Mouse (Mus musculus): ENCODE measurements at regions not wholly inside any gene's neighbourhood (a gene's known extent, or its start where the extent isn't known, plus 50 kb on each side); places are given as distances from the start of the nearest gene placed in this dataset.
"Not testable (repeated sequence)": the region's sequence is repeated elsewhere in the genome, so short reads cannot be mapped to it uniquely, and the experiment has no call there.

DNA sequence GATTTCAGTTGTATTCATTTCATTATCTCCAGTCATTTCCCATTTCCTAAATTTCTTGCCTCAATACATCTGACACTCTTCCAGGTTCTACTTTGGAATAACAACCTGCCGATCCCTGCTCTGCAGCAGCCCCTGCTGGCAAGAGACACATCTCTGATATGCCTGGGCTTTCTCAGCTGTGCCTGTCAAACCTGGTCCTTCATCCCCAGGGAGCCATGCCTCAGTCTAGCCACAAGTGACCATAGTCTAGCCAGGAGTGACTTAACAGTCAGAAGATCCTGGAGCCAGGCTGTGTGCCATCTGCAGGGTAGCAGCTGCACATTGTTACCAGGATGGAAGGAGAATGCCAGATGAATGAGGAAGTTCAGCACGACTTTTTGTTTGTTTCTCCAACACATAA, 833.2 kb downstream of the Diaph3 start:
- no peak for DNase-seq

DNA sequence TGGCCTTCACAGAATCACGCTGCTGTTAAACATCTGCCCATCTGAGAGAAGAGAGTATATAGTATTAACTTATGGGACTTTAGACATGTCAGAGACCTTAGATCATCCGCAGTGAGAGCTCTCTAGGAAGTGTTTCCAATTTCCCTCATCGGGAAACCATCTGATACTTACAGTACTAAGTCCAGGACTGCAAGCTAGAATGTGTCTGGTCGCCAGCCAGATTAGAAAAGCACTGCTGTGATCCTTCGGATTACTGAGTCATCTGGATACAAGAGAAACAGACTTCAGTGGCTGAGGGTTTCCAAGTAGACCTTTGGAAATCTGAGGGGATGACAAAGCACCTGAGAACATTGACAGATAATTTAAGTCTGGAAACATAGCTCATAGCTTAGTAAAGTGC, 839.4 kb downstream of the Diaph3 start:
- DNase-seq, result no peak

DNA sequence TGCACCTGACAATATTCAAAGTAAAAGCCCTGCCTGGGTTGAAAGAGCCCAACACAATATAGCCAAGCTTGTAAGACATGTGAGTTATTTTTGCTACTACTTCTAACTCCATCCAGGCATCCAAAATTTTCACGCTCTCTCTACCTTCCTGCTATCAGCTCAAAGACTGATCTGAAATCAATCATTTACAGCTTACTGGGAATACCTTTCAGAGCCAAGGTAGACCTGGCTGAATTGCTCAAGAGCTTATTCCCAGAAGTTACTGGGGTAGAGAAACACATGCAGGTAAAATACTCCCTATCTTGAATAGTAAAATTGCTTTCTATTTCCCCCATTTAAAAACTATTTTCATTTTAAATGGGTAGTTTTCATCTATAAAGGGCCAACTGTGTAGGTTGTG, 840.2 kb downstream of the Diaph3 start:
- DNase-seq, result no peak

DNA sequence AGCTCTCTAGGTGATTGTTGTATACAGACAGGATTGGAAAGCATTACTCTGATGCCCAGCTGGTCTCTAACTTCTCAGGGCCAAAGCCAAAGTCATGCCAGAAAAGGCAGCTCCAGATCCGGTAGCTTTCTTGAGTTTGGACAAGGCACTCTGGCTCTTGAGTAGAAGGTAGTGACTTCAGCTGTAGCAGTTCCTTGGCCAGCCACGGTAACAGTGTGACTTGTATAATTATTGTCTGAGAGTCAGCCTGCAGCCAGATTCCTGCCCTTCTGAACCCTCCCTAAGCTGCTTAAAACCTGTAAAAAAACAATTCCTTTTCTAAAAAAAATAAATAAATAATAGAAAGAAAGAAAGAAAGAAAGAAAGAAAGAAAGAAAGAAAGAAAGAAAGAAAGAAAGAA, 843.0 kb downstream of the Diaph3 start:
- DNase-seq, result no peak

DNA sequence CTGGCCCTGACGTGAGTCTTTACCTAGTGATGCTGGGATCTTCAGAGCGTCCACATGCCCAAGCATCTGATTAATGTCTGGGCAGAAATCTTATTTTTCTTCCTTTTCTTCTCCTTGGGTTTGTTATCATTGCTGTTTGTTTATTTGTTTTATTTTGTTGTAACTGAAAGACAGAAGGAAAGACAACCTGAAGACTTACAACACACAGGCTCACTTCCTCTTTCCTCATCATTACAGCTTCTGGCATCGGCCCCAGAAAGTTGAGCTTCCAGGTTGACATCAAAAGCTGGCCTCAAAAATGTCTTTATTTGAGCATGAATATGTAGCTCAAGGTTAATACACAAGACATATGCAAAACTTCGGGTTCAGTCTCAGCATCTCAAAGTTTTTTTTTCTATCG, 846.4 kb downstream of the Diaph3 start:
- not testable (repeated sequence) for DNase-seq

DNA sequence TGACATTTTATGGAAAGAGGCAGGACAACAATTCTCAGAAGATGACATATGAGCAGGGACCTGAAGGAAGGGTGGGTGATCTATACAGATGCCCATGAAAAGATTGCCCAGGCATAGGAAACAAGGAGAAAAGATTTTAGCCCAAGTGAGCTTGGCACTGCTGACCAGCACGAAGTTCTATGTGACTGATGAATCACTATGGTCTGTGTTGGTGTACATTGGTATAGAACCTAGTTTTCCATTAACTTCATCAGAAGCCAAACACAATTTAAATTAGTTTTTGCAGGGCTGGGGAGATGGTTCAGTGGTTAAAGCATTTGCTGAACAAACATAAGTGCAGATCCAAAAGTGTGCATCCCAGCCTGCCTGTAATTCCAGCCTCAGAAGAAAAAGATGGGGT, 847.2 kb downstream of the Diaph3 start:
- DNase-seq, result no peak

DNA sequence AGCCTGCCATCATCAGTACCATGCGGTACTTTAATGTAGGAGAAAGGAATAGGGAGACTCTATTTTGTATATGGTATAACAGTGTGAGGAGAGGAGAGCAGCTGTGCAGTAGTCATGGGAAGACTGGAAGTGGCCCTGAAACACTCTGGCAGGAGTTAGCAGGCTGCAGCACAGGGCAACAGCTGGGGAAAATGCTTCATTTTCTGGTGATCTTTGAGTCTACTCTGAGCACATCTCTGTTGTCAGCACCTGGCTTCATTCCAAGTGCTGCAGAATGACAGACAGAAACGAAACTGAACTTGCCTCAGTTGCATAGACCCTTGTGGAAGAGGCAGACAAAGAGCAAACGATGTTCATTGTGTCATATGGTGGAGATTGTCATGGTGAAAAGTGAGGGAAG, 847.7 kb downstream of the Diaph3 start:
- DNase-seq, result no peak

DNA sequence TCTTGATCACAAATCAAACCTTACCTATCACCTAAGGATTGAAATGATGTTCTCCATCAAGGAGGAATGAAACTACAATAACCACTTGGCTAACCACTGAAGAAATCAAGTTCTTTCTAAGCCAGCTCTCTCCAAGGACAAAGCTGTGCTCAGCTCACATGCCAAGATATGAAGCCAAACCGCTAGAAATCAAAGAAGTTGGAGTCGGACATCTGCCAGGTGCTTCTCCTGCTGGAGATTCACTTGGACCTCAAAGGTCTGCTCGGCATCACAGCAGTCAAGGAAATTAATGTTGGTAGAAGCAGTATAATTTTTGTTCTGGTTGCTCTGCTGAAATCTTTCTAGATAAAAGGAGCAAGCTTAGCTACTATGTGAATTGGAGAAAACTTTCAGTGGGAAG, 850.5 kb downstream of the Diaph3 start:
- no peak for DNase-seq

DNA sequence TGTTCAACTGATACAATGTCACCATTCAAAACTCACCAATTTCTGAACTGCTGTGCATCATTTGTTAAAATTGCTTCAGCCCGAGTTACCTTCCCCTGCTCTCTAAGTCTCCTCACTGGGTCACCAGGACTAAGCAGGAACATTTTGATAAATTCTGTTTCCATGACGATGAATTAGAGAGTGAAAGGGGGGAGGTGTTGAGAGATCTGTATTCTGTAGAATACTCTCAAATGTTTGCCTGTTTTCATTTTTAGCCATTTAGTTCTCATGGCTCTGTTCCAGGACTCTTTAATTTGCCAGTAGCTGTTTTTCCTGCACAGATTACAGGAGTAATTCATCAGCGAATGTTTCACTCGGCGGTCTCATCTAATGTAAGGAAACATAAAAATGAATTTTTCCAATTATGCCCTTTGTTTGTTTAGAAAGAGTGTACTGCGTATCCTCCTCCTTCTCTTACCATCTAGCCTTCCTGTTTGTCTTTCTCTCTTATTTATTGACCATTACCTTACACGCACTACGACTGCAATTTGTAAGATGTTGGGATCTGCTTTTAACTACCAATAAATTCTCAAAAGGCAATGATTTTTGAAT, 879.3 kb downstream of the Diaph3 start:
- DNase-seq, result no peak

DNA sequence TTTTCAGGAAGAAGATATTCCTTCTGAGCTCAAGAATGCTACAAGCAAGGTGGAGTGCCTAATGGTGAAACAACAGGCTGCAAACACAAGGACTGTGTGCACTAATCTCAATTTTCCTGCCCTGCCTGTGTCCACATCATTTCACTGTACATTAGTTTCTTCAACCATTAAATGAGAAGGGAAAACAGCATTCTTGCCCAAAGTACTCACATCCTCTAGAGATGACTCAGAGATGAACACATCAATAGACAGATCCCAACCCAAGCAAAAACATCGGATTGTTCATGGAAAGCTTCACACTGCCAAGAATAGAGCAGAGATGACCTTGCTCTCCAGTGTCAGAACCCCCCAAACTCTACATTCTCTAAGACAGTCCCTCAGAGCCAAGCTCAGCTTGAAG, 886.8 kb downstream of the Diaph3 start:
- no peak for DNase-seq

DNA sequence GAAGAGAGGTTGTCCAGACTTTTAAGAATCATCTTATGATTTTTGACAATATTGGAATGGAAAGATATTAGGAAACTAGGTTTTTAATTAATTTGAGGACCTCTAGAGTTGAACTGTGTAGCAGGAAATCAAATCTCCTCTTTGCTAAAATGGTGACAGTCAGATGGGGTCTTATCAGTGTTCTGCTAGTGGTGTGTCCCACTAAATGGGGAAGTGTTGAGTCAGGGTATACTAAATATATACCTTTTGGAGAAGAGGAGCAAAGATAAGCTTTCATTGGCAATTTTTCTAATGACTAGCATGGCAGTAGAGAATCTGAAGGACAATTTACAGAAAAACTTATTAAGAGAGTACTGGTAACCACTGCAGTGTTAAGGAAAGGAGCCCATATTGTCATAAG, 889.4 kb downstream of the Diaph3 start:
- DNase-seq, result no peak

DNA sequence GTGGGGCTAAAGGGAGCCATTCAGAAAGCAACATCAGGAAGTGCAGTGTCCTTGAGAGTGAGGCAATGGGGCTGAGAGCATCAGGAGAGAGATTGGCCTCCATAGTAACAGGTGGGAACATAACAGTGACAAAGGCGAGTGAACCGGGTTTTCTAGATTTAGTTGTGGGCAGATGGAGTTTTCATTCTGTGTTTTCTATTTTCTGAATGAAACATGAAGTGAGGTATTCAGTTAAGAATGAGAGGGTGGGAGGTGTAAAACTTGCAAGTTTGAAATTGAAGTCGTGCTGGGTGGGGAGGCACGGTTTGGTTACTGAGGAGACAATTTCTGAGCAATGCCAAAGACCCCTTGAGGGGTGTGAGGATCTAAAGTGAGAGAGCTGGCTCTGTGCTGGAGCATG, 893.3 kb downstream of the Diaph3 start:
- DNase-seq, result no peak

DNA sequence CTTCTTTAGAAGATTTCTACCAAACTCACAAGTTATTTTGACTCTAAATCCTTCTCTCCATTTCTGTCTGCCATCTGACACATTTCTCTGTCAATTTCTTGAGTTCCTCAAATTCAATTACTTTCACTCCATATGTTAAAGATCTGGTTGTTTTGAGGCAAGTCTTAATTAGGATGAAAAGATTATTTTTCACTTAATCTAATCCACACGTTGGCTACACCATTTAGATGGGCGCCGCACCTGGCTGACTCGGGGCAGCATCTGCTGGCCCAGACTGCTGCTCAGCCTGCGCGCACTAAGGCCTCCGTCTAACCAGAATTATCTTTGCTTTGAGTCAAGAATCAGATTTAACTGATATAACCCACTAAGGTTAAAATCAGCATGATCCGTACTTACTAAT, 894.3 kb downstream of the Diaph3 start:
- DNase-seq, result no peak

DNA sequence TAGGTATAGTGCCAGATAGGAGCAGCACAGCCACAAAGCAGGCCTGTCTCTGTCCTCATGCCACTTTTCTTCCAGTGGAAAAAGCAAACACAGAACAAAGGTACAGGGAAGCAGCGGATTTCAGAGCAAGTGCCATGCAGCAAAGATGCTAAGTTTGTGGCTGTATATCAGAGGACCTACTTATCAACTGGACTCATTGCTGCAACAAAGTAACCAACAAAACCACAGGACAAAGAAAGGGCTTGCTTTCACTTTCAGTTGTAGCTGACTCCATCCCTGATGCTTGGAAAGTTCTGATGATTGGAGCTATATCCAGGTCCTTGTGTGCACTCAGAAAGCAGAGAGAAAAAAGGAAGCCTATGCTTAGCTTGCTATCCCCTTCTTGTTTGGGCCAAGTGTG, 897.4 kb downstream of the Diaph3 start:
- no peak for DNase-seq

DNA sequence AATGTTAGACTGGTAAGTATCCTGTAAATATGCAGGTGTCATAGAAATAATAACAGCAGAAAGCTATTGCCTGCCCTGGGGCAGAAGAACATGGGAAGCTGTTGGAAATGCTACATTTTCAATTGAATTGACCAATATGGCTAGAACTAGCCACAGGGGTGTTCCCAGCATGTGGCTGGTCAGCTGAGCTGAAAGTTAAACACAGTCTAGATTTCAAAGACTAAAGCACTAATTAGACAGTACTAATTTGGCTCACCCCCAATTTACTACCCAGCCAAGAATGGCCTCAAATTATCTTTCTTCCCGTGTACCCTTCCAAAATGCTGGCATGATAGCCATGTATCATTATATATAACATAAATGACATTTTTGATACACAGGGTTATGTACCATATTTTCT, 898.2 kb downstream of the Diaph3 start:
- DNase-seq, result no peak

DNA sequence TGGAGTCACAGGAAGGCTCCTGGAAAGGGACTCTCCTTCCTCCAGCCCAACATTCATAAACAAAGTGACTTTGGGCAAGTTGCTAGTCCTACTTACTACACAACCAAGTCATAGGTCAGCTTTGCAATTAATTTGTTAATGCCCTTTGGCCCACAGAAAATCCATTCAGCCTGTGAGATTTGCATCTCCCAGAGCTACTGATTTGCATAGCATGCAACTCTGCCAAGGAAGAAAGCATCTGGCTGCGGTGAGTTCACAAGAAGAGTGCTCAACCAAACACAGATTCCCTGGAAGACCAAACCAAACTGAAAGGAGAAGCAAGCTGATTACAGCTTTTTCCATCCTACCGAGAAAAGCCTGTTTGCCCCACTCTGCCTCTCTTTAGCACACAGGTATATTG, 901.9 kb downstream of the Diaph3 start:
- no peak for DNase-seq

DNA sequence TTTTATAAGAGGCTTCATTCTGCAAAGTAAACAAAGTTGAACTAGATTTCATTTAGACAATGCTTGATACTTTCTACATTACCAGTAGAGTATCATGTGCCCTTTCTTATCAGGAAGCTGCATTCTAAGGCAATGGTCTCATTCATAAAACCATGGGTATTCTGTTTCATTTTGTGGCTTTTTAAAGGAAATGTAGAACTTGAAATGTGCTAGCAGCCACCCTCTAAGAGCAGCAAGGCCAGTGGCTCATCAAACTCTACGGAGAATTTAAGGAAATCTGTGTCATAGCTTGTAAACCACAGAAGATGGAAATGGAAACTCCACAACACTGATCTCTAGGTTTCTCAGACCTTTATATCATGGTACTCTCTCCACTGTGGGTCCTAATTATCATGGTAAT, 907.7 kb downstream of the Diaph3 start:
- DNase-seq, result no peak

DNA sequence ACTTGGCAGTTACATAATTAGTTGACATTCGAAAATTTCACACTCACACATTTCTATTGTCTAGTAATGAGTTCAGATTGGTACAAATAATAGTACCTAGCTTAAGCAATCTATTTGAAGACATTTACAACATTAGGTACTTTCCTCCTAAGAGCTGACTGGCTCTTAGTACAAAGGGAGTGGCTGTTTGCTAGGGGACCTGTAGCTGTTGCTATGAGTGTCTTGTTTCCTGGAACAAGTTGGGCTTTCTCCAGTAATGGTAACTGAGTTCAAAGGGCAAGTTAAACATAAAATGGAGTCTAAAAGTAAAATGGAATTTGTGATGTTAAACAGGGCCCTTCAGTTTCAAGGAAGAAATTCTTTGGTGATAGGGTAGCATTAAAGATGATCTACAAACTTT, 910.4 kb downstream of the Diaph3 start:
- no peak for DNase-seq

DNA sequence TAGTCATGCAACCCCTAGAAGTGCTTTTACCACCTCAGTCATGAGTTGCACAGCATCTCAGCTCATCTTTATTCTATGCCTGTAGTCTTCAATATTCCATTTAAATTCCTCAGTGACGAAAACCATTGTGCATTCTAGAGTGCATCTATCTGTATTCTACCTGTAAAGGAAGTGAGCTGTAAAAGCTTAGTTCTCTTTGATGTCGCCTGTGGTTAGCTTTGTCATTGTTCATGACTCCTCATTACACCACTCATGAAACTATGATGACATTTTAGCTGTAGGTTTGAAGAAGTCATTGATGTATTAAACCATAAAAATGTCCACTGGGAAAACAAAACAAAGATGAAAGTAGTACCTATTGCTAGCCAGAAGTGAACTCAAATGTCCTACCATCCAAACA, 911.3 kb downstream of the Diaph3 start:
- DNase-seq, result no peak

DNA sequence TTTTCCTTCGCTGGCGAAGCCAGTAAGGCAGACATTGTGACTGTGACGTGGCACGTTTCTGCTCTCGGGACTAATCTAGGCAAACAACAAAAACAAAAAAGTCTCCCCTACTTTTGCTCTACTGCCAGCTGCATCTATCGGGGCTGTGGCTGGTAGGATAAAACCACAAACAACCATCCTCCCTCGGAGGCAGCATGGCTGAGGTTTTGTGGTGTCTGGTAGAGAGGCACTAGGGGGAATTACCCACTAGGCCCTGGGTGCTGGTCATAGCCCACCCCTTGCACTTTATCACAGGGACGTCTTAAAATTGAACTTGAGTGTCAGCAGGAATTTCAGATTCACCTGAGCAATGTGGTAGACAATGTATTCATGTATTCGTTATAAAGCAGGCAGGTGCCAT, 925.3 kb downstream of the Diaph3 start:
- DNase-seq, result no peak

DNA sequence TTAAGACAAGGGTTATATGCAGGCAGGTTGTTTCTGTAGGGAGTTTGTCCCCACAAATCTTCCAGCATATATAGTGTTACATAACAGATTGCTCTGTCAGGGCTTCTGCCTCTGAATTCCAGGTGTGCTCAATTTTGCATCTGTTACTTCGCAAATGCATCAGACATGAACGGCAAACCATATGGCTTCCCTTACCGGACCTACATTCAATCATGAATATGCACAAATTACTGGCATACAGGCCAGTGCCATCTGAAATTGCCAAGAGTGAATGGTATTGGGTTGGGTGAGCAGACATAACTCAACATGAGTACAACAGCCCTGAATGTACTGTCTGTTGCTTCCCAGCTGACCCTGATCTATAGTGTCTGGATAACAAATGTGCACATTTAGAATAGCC, 929.4 kb downstream of the Diaph3 start:
- DNase-seq, result no peak

DNA sequence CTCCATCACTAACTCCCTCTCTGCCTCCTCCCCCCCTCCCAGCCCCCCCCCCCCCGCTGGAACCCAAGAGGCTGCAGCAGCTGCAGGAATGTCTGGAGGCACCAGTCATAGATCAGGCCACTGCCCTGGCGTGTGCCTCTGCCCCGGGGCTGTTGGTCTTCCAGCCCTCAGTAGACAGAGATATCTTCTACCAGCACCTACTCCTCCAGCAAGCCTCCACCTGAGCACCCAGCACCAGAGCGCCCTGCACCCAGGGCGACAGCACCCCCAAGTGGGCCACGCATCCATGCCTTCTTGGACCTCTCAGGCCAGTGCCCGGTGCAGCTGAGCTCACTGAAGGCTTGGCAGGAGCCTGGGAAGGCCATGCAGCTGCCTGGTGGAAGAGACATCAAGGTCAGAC, 936.5 kb downstream of the Diaph3 start:
- no peak for DNase-seq

DNA sequence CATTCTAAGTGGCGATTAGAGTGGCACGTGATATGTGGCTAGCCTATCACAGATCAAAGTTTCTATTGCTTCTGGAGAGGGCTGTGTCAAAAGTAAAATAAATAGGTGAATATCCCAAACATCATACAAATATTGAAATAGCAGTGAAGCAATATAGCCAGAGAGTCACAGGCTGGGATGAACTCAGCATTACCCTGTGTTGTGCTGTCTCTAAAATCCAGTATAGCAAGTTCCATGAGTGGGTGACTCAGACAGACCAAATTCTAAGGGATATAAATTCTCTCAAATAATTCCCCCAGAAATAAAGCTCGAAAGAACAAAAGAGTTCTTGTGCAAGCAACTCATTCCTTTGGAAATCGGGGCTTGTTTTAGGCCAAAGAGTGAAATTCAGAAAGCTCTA, 943.2 kb downstream of the Diaph3 start:
- no peak for DNase-seq

DNA sequence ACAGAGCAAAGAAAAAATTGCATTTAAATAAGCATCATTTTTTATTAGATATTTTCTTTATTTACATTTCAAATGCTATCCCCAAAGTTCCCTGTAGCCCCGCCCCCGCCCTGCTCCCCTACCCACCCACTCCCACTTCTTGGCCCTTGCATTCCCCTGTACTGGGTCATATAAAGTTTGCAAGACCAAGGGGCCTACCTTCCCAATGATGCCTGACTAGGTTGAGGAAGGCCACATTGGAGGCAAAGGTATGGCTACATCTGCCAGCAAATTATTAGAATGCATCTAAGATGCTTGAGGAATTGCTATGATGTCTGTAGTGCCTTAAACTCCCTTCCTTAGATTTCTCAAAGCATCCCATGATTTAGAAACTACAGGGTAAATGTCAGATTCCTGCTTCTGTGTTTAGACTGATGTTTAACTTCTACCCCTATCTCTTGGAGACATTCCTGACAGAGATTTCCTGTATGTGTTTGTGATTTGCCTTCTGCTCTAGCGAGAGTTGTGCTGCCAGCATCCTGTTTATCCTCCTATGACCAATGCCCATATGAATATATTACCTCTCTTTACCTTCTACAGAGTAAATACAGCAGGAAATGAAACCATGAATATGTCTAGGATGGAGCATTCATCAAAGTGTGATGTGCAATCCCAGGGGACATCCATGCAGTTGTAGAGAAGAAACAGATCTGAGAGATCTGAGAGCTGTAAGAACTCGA, 956.2 kb downstream of the Diaph3 start:
- DNase-seq, result no peak

DNA sequence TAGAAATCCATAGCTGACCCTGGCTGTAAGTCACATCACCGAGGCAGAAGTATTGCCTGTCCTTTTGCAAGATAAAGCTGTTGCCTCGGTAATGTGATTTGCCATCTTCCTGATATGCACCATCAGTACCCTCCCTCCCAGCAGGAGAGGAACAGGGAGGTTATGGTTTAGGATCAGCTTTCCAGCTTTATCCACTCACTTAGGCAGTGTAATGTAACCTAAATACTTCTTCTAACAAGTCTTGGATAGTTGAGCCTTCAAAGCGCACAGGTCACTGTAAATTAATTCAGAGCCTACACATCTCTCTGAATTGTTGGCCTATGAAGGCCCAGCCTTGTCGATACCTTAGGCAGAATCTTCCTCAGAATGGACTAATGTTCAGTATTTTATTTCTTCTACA, 962.5 kb downstream of the Diaph3 start:
- DNase-seq, result no peak

All from cerebellum, adult 8-10 months (tissue).